Mouse (Mus musculus) cerebellum, adult 2 months (tissue): ENCODE results near the gene Prim2. TPM values are rescaled to one million over a fixed set of nuclear protein-coding genes. Genes with fewer than 3 reads are reported as not detected.

ENCODE experiments used
- DNase-seq, 2 experiments: peaks; one replicate each; pipeline ENCODE4 v3.0.0; 2021
- H3K27ac ChIP-seq: fragments of 200-500 bp; 2 replicates; pipeline ENCODE4 v1.5.1; 2012; ENCODE audit warnings: low read length, control low read depth, inconsistent platforms; ENCODE audit not compliant: insufficient read depth
- H3K27me3 ChIP-seq: fragments of 200-500 bp; 2 replicates; pipeline ENCODE4 v1.6.1; 2012; ENCODE audit warnings: inconsistent platforms, mild to moderate bottlenecking, low read length, moderate library complexity; ENCODE audit not compliant: control insufficient read depth, insufficient read depth
- H3K4me1 ChIP-seq: fragments of 200-500 bp; 2 replicates; pipeline ENCODE4 v1.6.1; 2011; ENCODE audit warnings: low read length; ENCODE audit not compliant: control insufficient read depth, insufficient read depth
- H3K4me3 ChIP-seq: fragments of 200-500 bp; replicated peaks from 2 replicates; pipeline ENCODE3; 2011; ENCODE audit warnings: mild to moderate bottlenecking, low read depth, low read length, control low read depth; ENCODE audit not compliant: insufficient read depth
- CTCF ChIP-seq: fragments of 200-500 bp; IDR thresholded peaks from 2 replicates; pipeline ENCODE4 v1.5.1; 2011; ENCODE audit warnings: low read depth, mild to moderate bottlenecking, control low read depth, low read length, moderate library complexity, borderline replicate concordance; ENCODE audit not compliant: insufficient read depth
- POLR2A ChIP-seq: fragments of 200-500 bp; IDR thresholded peaks from 2 replicates; pipeline ENCODE4 v1.6.1; 2011; ENCODE audit warnings: low read length, control low read depth, borderline replicate concordance; ENCODE audit not compliant: insufficient read depth
- WGBS: fragments of 180-500 bp; shearing (Covaris S2); methylation state at CpG from one replicate; pipeline ENCODE4 v1.1.7; 2018; 5-methylcytosine and 5-hydroxymethylcytosine counted together
- polyA plus RNA-seq: library from polyadenylated mRNA; depleted of rRNA; stranded (reverse); fragments of >200 nt; gene quantifications from 2 replicates; pipeline ENCODE4 v1.2.3, GENCODE M21; 2012

The Prim2 gene
- polyA plus RNA-seq, 1 experiment = 11.8 TPM

- Histone ChIP-seq H3K27ac (no peak overlapping the region), H3K4me3 (no peak overlapping the region), H3K27me3 (no peaks in the 10 kb centered on the region), H3K4me1 (no peaks in the 10 kb centered on the region)
- DNase-seq = no peak
- WGBS = 98% methylated on average over 2 of the region's 2 CpGs
- TF ChIP-seq CTCF (no peak), POLR2A (no peak)
Observed at GRCm38 (mm10) chr1:33530491-33530890, 139.1 kb downstream of the Prim2 start.

GRCm38 (mm10) chr1:33529543-33530232 lies 139.9 kb downstream of the Prim2 start:
- Histone ChIP-seq H3K27ac (no peak overlapping the region), H3K4me3 (no peak overlapping the region), H3K4me1 (no peaks in the 10 kb centered on the region), H3K27me3 (no peaks in the 10 kb centered on the region)
- no peak for DNase-seq
- WGBS = 82% methylated on average over 8 of the region's 8 CpGs
- TF ChIP-seq POLR2A (no peak), CTCF (no peak)

GRCm38 (mm10) chr1:33527352-33527863 lies 142.2 kb downstream of the Prim2 start:
- Histone ChIP-seq H3K27ac (no peak overlapping the region), H3K4me3 (no peak overlapping the region)
- TF ChIP-seq CTCF (no peak), POLR2A (no peak)

GRCm38 (mm10) chr1:33523223-33523622 lies 146.4 kb downstream of the Prim2 start:
- H3K27ac ChIP-seq = no peak overlapping the region
- H3K27me3 ChIP-seq = no peaks in the 10 kb centered on the region
- DNase-seq = no peak
- no peak for TF ChIP-seq POLR2A
- no peaks in the 10 kb centered on the region for H3K4me1 ChIP-seq
- H3K4me3 ChIP-seq = no peak overlapping the region
- 92% methylated on average over 5 of the region's 5 CpGs for WGBS

More at GRCm38 (mm10) chr1:33527352-33527863, 142.2 kb downstream of the Prim2 start:
- Histone ChIP-seq H3K4me1 (no peaks in the 10 kb centered on the region), H3K27me3 (no peaks in the 10 kb centered on the region)
- DNase-seq = no peak
- 63% methylated on average over 6 of the region's 6 CpGs for WGBS

- no peak overlapping the region for H3K4me3 ChIP-seq
- H3K4me1 ChIP-seq = no peaks in the 10 kb centered on the region
- 90% methylated on average over 8 of the region's 8 CpGs for WGBS
- no peak overlapping the region for H3K27ac ChIP-seq
- no peak for DNase-seq
- TF ChIP-seq CTCF (no peak), POLR2A (no peak)
- H3K27me3 ChIP-seq = no peaks in the 10 kb centered on the region
Observed at GRCm38 (mm10) chr1:33515124-33515523, 154.5 kb downstream of the Prim2 start.

- Histone ChIP-seq H3K4me1 (no peaks in the 10 kb centered on the region), H3K27me3 (no peaks in the 10 kb centered on the region), H3K27ac (no peak overlapping the region), H3K4me3 (no peak overlapping the region)
- DNase-seq = no peak
- 97% methylated on average over 4 of the region's 4 CpGs for WGBS
- TF ChIP-seq POLR2A (no peak), CTCF (no peak)
Observed at GRCm38 (mm10) chr1:33511310-33511709, 158.3 kb downstream of the Prim2 start.

GRCm38 (mm10) chr1:33504371-33504770 lies 165.2 kb downstream of the Prim2 start:
- WGBS = 98% methylated on average over 5 of the region's 5 CpGs
- TF ChIP-seq CTCF (no peak), POLR2A (no peak)
- Histone ChIP-seq H3K4me3 (no peak overlapping the region), H3K27me3 (no peaks in the 10 kb centered on the region; the same call in 1 of the 2 replicates), H3K4me1 (peaks cover 9% of the 10 kb centered on the region; the same call in 1 of the 2 replicates), H3K27ac (no peak overlapping the region)
- no peak for DNase-seq

GRCm38 (mm10) chr1:33502890-33503289 lies 166.7 kb downstream of the Prim2 start:
- TF ChIP-seq POLR2A (no peak), CTCF (no peak)
- DNase-seq = no peak
- no peak overlapping the region for H3K4me3 ChIP-seq
- peaks cover 9% of the 10 kb centered on the region; the same call in 1 of the 2 replicates for H3K4me1 ChIP-seq
- no peak overlapping the region for H3K27ac ChIP-seq
- 85% methylated on average over 7 of the region's 7 CpGs for WGBS
- H3K27me3 ChIP-seq = no peaks in the 10 kb centered on the region; the same call in 1 of the 2 replicates
